Mouse (Mus musculus): ENCODE results near the gene Mcoln1.
A peak's percentile ranks its signal among the peaks of the same experiment; 100 is the strongest.

Gene Mcoln1

GRCm38 (mm10) chr8:3500235-3501090 lies at the start of gene Mcoln1:
Gene Mcoln1, plus strand, starts transcription at chr8:3500457.
- DNase-seq (ENCODE audit: low spot score in 2 of 2), result peak; percentile 98 to 99

- DNase-seq (ENCODE audit: low spot score in 2 of 2), result peak in 1 of 2 experiments; percentile 59
Observed at GRCm38 (mm10) chr8:3450670-3451069, 49.6 kb upstream of the Mcoln1 start.

DNA sequence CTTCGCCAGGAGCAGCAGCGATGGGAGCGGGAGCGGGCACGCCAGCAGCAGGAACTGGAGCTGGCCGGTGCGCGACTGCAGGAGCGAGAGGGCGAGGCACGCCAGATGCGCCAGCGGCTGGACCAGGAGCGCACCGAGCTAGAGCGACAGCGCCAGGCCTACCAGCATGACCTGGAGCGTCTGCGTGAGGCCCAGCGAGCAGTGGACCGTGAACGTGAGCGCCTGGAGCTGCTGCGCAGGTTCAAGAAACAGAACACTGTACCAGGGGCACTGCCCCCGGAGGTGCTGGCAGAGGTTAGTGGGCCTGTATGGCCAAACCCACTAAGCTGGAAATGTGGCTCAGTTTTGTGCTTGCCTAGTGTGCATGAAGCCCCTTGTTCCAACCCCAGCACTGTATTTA lies 48.3 kb upstream of the Mcoln1 start:
- no peak for DNase-seq (ENCODE audit: low spot score in 2 of 2)

DNA sequence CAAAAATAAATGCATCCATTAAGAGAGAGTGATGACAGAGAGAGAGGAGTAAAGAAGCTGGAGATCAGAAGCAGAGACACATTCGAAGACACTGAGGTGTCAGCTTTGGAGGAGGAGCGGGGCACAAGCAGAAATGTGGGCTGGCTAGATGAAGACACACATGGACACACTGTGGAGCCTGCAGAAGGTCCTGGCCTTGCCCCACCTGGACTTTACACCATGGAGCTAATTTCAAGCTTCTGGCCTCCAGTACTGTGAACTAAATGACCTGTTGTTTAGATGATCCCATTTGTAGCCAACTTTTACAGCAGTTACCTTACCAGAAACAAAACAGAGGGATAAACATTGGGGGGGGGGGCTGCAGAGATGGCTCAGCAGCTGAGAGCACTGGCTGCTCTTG lies 37.0 kb upstream of the Mcoln1 start:
- no peak for DNase-seq (ENCODE audit: low spot score in 2 of 2)

GRCm38 (mm10) chr8:3464309-3464708 lies 35.9 kb upstream of the Mcoln1 start:
- DNase-seq (ENCODE audit: low spot score in 2 of 2), result peak; percentile 44 to 58

DNA sequence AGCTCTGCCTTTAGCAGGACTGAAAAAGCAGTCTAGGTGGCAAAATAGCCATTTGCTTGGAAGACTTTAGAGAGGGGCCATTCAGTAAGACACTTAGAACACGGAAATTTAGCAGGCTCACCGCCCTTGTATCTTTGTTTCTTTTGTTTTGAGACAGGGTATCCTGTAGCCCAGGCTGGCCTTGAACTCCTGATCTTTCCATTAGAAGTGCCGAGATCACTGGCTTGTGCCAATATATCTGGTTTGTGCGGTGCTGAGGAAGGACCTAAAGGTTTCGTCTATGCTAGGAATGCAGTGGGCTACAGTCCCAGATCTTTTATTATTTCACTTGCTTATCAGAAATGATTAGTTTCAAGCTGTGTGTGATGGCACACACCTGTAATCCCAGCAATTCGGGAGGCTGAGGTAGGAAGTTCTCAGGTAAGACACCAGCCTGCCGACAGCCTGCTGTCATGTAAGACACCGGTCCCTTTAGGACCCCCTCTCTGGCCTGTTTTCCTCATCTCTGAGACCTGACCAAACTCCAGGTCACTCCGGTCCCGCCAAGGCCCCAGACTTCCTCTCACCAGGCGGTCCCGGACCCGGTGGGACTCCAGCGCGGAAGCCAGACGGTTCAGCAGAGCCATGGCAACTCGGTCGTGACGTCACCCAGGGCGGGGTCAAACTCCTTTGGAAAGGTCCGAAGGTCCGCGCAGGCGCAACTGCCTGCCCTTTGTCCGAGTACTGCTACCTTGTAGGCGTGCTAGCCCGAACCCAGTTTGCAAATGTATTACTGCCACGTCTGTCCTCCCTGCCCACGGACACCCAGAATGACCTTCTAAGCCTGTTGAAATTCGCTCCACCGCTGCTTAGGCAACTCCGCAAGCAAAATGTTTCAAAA lies 33.0 kb upstream of the Mcoln1 start, which contains the start of gene Pex11g:
Gene Pex11g, minus strand, starts transcription at position 675 of the 880 bp plus-strand sequence.
- peak; percentile 93 to 94 for DNase-seq (ENCODE audit: low spot score in 2 of 2)

- peak in 1 of 2 experiments; percentile 19 for DNase-seq (ENCODE audit: low spot score in 2 of 2)
Observed at GRCm38 (mm10) chr8:3467886-3468545, 32.2 kb upstream of the Mcoln1 start.

- no peak for DNase-seq (ENCODE audit: low spot score in 2 of 2)
Observed at GRCm38 (mm10) chr8:3468838-3469237, 31.4 kb upstream of the Mcoln1 start.

GRCm38 (mm10) chr8:3470562-3470961 lies 29.7 kb upstream of the Mcoln1 start, which contains the start of gene Tex45:
Gene Tex45, plus strand, starts transcription at chr8:3470862.
- DNase-seq (ENCODE audit: low spot score in 2 of 2), result no peak

- no peak for DNase-seq (ENCODE audit: low spot score in 2 of 2)
Observed at GRCm38 (mm10) chr8:3475715-3476429, 24.4 kb upstream of the Mcoln1 start.

GRCm38 (mm10) chr8:3480221-3480785 lies 20.0 kb upstream of the Mcoln1 start:
- no peak for DNase-seq (ENCODE audit: low spot score in 2 of 2)

DNA sequence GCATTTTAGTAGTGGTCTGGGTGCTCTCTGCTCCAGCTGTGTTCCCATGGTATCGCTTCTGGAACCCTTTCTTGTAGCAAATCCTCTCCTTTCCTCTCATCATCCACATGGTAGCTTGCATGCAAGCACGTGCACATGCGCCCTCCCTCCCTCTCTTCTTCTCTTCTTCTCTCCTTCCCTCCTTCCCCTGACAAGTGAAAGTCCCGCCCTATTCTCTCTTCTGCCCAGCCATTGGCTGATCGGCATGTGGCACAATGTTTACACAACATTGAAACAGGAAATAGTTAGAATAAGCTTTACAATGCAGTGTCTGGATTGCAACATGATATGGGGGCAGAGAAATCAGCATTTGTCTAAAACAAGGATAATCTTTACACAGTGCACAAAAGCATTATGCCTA lies 18.7 kb upstream of the Mcoln1 start:
- DNase-seq (ENCODE audit: low spot score in 2 of 2), result no peak

DNA sequence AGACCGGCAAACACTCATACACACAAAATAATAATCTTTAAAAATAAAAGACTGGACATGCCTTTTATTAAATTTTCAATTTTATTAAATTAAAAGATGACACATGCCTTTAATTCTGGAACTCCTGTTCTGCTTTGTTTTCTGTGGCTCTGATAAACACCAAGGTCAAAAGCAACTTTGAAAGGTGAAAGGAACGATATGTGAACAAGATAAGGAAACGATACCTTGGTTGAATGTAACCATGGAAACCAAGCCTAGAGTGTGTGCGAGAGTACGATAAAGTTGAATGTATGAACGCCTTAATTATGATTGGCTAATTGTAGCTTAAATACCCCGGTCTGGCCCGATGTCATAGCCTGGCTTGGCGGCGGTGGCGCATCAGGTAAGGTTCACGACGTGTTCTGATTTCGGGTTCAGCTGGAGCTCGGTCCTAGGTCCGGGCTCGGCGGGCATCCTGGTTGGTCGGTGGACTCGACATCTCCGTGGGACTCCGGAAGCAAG lies 18.0 kb upstream of the Mcoln1 start:
- DNase-seq (ENCODE audit: low spot score in 2 of 2), result no peak

- DNase-seq (ENCODE audit: low spot score in 2 of 2), result no peak
Observed at GRCm38 (mm10) chr8:3483546-3483945, 16.7 kb upstream of the Mcoln1 start.

DNA sequence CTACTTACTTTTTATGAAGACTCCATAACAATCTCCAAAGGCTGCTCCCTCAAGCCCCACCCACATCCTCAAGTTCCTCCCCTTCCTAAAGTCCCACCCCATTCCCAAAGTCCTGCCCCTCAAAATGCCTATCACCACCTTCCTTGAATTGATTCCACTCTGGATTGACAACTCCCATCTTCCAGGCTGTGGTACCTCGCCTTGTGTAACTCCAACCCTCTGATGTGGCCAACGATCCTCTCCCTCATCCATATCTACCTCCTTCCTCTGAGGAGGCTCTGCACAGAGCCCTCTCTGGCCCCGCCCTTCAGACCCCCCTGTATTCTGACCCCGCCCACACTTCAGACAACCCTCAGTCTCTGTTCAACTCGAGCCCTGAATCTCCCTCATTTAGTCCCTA lies 15.1 kb upstream of the Mcoln1 start:
- no peak for DNase-seq (ENCODE audit: low spot score in 2 of 2)

DNA sequence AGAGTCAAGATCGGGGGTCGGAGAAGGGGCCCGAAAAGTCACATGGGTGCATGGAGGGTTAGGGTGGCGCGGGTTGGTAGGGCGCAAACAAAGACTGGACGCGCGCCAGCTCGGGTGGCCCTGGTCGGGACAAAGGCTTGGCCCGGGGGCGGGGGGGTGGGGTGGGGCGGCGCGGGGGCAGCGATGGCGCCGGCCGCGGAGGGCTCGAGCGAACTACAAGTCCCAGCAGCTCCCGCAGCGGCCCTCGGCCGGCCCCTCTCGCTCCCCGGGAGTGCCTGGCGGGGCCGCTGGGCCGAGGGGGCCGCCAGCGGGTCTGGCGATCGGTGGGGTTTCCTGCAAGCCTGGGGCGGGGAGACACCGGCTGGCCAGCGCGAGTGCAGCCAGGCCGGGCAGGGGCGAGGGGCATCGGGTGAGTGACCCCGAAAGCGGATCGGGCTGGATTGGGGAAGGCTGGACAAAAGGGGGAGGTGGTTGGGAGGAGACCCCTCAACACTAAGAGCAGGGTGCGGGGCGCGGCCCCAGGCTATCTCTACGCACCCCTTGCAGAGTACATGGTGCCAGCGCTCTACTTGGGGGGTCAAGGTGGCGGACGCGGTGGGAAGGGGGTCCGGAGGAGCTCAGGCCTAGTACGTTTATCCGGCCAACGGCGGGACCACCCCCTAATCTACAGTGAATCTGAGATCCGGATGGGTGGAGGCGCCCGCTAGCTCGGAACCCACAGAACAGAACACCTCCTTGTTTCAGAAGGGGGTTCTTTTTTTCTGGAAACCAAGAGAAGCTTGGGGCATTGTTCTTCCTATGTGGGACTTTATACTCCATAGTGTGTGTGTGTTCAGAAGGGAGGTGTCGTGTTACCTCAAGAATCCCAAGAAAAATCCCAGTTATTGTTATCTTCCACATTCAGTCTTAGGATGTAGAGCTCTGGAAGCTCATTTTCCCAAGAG lies 7.1 kb upstream of the Mcoln1 start, which contains the start of gene Zfp358:
Gene Zfp358, plus strand, starts transcription at position 238 of the 944 bp plus-strand sequence.
- peak; percentile 85 for DNase-seq (ENCODE audit: low spot score in 2 of 2)

- no peak for DNase-seq (ENCODE audit: low spot score in 2 of 2)
Observed at GRCm38 (mm10) chr8:3493845-3494208, 6.4 kb upstream of the Mcoln1 start.

DNA sequence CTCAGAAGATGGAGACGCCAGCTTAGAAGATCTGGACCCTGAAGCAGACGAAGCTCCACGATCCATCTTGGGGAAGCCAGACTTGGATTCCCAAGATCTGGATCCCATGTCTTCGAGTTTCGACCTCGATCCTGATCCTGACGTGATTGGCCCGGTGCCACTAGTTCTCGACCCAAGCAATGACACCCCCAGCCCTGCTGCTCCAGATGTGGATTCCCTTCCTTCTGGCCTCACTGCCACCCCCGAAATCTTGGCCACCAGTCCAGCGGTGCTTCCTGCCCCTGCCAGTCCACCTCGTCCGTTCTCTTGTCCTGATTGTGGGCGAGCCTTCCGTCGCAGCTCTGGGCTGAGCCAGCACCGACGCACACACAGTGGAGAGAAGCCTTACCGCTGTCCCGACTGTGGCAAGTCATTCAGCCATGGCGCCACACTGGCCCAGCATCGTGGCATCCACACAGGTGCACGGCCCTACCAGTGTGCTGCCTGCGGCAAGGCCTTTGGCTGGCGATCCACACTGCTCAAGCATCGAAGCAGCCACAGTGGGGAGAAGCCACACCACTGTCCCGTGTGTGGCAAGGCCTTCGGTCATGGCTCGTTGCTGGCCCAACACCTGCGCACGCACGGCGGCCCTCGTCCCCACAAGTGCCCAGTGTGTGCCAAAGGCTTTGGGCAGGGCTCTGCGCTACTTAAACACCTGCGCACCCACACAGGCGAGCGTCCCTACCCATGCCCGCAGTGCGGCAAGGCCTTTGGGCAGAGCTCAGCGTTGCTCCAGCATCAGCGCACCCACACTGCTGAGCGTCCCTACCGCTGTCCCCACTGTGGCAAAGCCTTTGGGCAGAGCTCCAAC lies 4.5 kb upstream of the Mcoln1 start:
- no peak for DNase-seq (ENCODE audit: low spot score in 2 of 2)

GRCm38 (mm10) chr8:3496428-3496748 lies 3.9 kb upstream of the Mcoln1 start:
- no peak for DNase-seq (ENCODE audit: low spot score in 2 of 2)

Data from right cerebral cortex, postnatal 10 days (tissue).